Mouse (Mus musculus) cortical plate, adult 2 months (tissue): Measurements from ENCODE around the gene Nt5c3b.
A peak's percentile ranks its signal among the peaks of the same experiment; 100 is the strongest.

Experiments
- CTCF ChIP-seq: fragments of 200-500 bp; IDR thresholded peaks from 2 replicates; pipeline ENCODE4 v1.5.1; 2011; ENCODE audit warnings: mild to moderate bottlenecking, control low read depth, low read length; ENCODE audit not compliant: insufficient read depth; ENCODE audit errors: extremely low read depth
- POLR2A ChIP-seq: fragments of 200-500 bp; IDR thresholded peaks from 2 replicates; pipeline ENCODE4 v1.6.1; 2011; ENCODE audit warnings: mild to moderate bottlenecking, low read length, control low read depth; ENCODE audit not compliant: insufficient read depth; ENCODE audit errors: extremely low read depth

DNA sequence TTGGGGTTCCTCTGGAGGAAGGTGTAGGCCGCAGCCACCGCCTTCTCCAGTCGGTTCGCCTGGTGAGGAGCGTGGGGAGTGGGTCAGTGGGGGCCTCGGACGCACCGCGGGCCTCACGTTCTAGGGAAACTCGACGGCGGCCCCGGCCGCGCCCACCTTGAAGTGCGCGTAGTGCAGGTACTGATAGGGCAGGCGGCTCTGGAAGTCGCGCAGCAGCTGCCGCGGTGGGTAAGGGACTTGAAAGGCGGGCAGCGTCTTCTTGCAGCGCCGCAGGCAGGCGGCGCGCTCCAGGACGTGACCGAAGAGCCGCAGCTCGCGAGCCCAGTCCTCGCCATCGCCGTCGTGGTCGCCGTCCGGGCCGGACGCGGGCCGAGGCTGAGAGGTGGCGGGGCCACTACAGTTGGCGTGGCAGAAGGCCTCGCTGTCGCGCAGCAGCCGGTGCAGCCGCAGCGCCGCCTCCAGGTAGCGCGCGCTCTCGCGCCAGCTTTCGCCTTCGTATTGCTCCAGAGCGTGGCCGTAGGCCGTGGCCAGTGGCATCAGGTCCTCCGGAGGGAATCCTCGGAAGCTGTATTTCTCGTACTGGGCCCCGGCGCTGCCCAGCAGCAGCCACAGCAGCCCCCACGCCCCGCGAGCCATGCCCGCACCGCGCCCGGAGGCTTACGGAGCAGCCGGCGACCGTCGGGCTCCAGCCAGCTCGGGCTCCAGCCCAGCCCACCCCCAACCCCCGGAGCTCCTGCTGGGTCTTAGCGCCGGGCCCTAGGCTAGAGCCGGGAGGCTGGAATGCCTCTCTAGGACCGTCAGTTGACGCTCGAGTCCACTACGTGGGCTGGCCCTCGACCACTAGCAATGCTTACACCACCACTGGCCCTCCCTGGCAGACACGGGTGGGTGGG is 27.3 kb downstream of the Nt5c3b start, which contains the start of gene P3h4:
- TF ChIP-seq CTCF (peak; percentile 26; the same call in 1 of the 2 replicates), POLR2A (no peak)
